Mouse (Mus musculus) liver, embryonic 14.5 days (tissue): ENCODE results near the gene Sbf2. TPM values are rescaled to one million over a fixed set of nuclear protein-coding genes. Genes with fewer than 3 reads are reported as not detected.

Experiments used
- ATAC-seq: fragments of 200-750 bp; cut with Nextera tagmentation; 2 replicates; pipeline ENCODE4 v1.8.0; 2017; ENCODE audit warnings: moderate number of reproducible peaks, mild to moderate bottlenecking, moderate library complexity; ENCODE audit not compliant: insufficient read depth
- DNase-seq, 3 experiments: peaks; one replicate each; pipeline ENCODE4 v3.0.0-alpha.2; 2012 to 2013; ENCODE audit warnings: low read depth in 3 of 3, low spot score in 3 of 3
- H3K27ac ChIP-seq: fragments of 300-500 bp; sonication (generic); 2 replicates; pipeline ENCODE4 v1.5.1; 2014; ENCODE audit warnings: moderate library complexity, mild to moderate bottlenecking, control low read depth, inconsistent platforms
- H3K27me3 ChIP-seq: fragments of 300-500 bp; sonication (generic); 2 replicates; pipeline ENCODE4 v1.6.1; 2014; ENCODE audit warnings: mild to moderate bottlenecking, low read length, moderate library complexity; ENCODE audit not compliant: control insufficient read depth, insufficient read depth
- H3K36me3 ChIP-seq: fragments of 300-500 bp; sonication (generic); replicated peaks from 2 replicates; pipeline ENCODE4 v1.6.1; 2014; ENCODE audit warnings: low read depth; ENCODE audit not compliant: control insufficient read depth, insufficient read depth
- H3K4me1 ChIP-seq, 2 experiments: fragments of 200-500 bp in 1 of 2; fragments of 300-500 bp in 1 of 2; sonication (generic) in 1 of 2; replicated peaks; 2 replicates each; pipeline ENCODE4 v1.6.1; 2012 to 2014; ENCODE audit warnings: antibody characterized with exemption in 1 of 2, inconsistent platforms in 1 of 2, low read length in 1 of 2; ENCODE audit not compliant: control insufficient read depth in 2 of 2, insufficient read depth in 2 of 2
- H3K4me2 ChIP-seq: fragments of 300-500 bp; sonication (generic); 2 replicates; pipeline ENCODE4 v1.6.1; 2014; ENCODE audit warnings: low read depth, mild to moderate bottlenecking, control low read depth, moderate library complexity
- H3K4me3 ChIP-seq, 2 experiments: fragments of 200-500 bp in 1 of 2; fragments of 300-500 bp in 1 of 2; sonication (generic) in 1 of 2; 2 replicates each; pipeline ENCODE4 v1.5.1; 2012 to 2014; ENCODE audit warnings: low read depth in 2 of 2, low read length in 2 of 2, mild to moderate bottlenecking in 2 of 2, control low read depth in 1 of 2, inconsistent platforms in 1 of 2, moderate library complexity in 1 of 2; ENCODE audit not compliant: insufficient read depth in 1 of 2
- H3K9ac ChIP-seq: fragments of 300-500 bp; sonication (generic); replicated peaks from 2 replicates; pipeline ENCODE4 v1.6.1; 2014; ENCODE audit warnings: mild to moderate bottlenecking, control low read depth, moderate library complexity
- H3K9me3 ChIP-seq: fragments of 300-500 bp; sonication (generic); 2 replicates; pipeline ENCODE4 v1.6.1; 2016; ENCODE audit warnings: low read length, mixed read lengths; ENCODE audit not compliant: control insufficient read depth
- CTCF ChIP-seq: IDR thresholded peaks from 2 replicates; pipeline ENCODE4 v1.5.1; 2016; ENCODE audit warnings: antibody characterized with exemption, low read depth, control low read depth
- EP300 ChIP-seq: IDR thresholded peaks from 2 replicates; pipeline ENCODE4 v1.6.1; 2016; ENCODE audit warnings: antibody characterized with exemption, low read depth
- WGBS: fragments of 180-500 bp; shearing (Covaris S2); extraction: QIAGEN DNeasy Blood & Tissue Kit; methylation state at CpG from one replicate; pipeline ENCODE4 v1.1.7; 2014; ENCODE audit not compliant: insufficient replicate concordance; 5-methylcytosine and 5-hydroxymethylcytosine counted together
- polyA plus RNA-seq, 2 experiments: library from polyadenylated mRNA; depleted of rRNA in 1 of 2; stranded (reverse) in 1 of 2; unstranded in 1 of 2; fragments of >200 nt; fragmentation: Nextera tagmentation in 1 of 2; extraction: Ambion mirVana in 1 of 2; gene quantifications; 2 replicates each; pipeline versions ENCODE4 v1.2.1 to v1.2.3; 2012 to 2014

Gene Sbf2
- polyA plus RNA-seq, 2 experiments = 2.9 to 3.3 TPM

- H3K4me3 ChIP-seq = no peak overlapping the region
- no peaks in the 10 kb centered on the region for H3K9me3 ChIP-seq
- no peaks in the 10 kb centered on the region for H3K4me1 ChIP-seq
- H3K27me3 ChIP-seq = no peaks in the 10 kb centered on the region
- ATAC-seq (no peak), DNase-seq (no peak)
- H3K9ac ChIP-seq = no peak overlapping the region
- TF ChIP-seq CTCF = no peak
- no peak for TF ChIP-seq EP300
- H3K36me3 ChIP-seq = no peaks in the 10 kb centered on the region
- no peak overlapping the region for H3K4me2 ChIP-seq
- no peak overlapping the region for H3K27ac ChIP-seq
- 50% methylated on average over 6 of the region's 6 CpGs for WGBS
These were observed 143.7 kb downstream of the Sbf2 start for GRCm38 (mm10) chr7:110470987-110471386.

- no peak overlapping the region for H3K9ac ChIP-seq
- H3K4me1 ChIP-seq = no peaks in the 10 kb centered on the region
- no peak overlapping the region for H3K4me2 ChIP-seq
- TF ChIP-seq EP300 (no peak), CTCF (no peak)
- no peak overlapping the region for H3K4me3 ChIP-seq
- no peaks in the 10 kb centered on the region for H3K27me3 ChIP-seq
- DNase-seq (no peak), ATAC-seq (no peak)
- WGBS = 67% methylated on average over 5 of the region's 5 CpGs
- no peak overlapping the region for H3K27ac ChIP-seq
- H3K36me3 ChIP-seq = no peaks in the 10 kb centered on the region
- no peaks in the 10 kb centered on the region for H3K9me3 ChIP-seq
These were observed 151.3 kb downstream of the Sbf2 start for GRCm38 (mm10) chr7:110463471-110463870.

GRCm38 (mm10) chr7:110432301-110432700 is 182.4 kb downstream of the Sbf2 start:
- DNase-seq = peak; percentile 2 to 14 (median 10)

GRCm38 (mm10) chr7:110416318-110416717 is 198.4 kb downstream of the Sbf2 start:
- whole genome bisulfite sequencing = 61% methylated on average over 1 of the region's 1 CpGs

More at GRCm38 (mm10) chr7:110432301-110432700, 182.4 kb downstream of the Sbf2 start:
- no peak overlapping the region for H3K27ac ChIP-seq
- no peaks in the 10 kb centered on the region for H3K4me1 ChIP-seq
- H3K9me3 ChIP-seq = no peaks in the 10 kb centered on the region
- WGBS = 11% methylated on average over 4 of the region's 4 CpGs
- no peak overlapping the region for H3K4me3 ChIP-seq
- H3K27me3 ChIP-seq = no peaks in the 10 kb centered on the region
- H3K36me3 ChIP-seq = no peaks in the 10 kb centered on the region
- ATAC-seq = no peak
- H3K9ac ChIP-seq = no peak overlapping the region
- TF ChIP-seq CTCF = peak; percentile 66
- TF ChIP-seq EP300 = no peak
- H3K4me2 ChIP-seq = no peak overlapping the region

GRCm38 (mm10) chr7:110414276-110414675 is 200.4 kb downstream of the Sbf2 start:
- whole genome bisulfite sequencing = 64% methylated on average over 5 of the region's 5 CpGs
- H3K36me3 ChIP-seq = no peaks in the 10 kb centered on the region
- no peak for ATAC-seq

More at GRCm38 (mm10) chr7:110416318-110416717, 198.4 kb downstream of the Sbf2 start:
- no peaks in the 10 kb centered on the region for H3K27me3 ChIP-seq
- TF ChIP-seq EP300 (no peak), CTCF (no peak)
- no peaks in the 10 kb centered on the region for H3K9me3 ChIP-seq
- no peaks in the 10 kb centered on the region for H3K4me1 ChIP-seq
- DNase-seq (no peak), ATAC-seq (no peak)
- H3K4me3 ChIP-seq = no peak overlapping the region
- no peak overlapping the region for H3K9ac ChIP-seq
- no peak overlapping the region for H3K27ac ChIP-seq
- H3K4me2 ChIP-seq = no peak overlapping the region
- no peaks in the 10 kb centered on the region for H3K36me3 ChIP-seq

More at GRCm38 (mm10) chr7:110414276-110414675, 200.4 kb downstream of the Sbf2 start:
- no peak overlapping the region for H3K4me3 ChIP-seq
- DNase-seq = no peak
- no peak overlapping the region for H3K9ac ChIP-seq
- H3K4me2 ChIP-seq = no peak overlapping the region
- H3K4me1 ChIP-seq = no peaks in the 10 kb centered on the region
- H3K27ac ChIP-seq = no peak overlapping the region
- TF ChIP-seq CTCF = no peak
- no peak for TF ChIP-seq EP300
- no peaks in the 10 kb centered on the region for H3K27me3 ChIP-seq
- H3K9me3 ChIP-seq = no peaks in the 10 kb centered on the region
